Mouse (Mus musculus) erythroid progenitor cell, adult 5-6 weeks (primary cell): ENCODE data around the gene Tbc1d17. TPM values are rescaled to one million over a fixed set of nuclear protein-coding genes. Genes with fewer than 3 reads are reported as not detected.

Source experiments
- ATAC-seq: replicated peaks from 2 replicates; pipeline ENCODE4 v1.8.0; 2016; ENCODE audit warnings: moderate number of reproducible peaks, mild to moderate bottlenecking, moderate TSS enrichment, inconsistent platforms; ENCODE audit not compliant: poor library complexity, low FRiP score, severe bottlenecking
- total RNA-seq, 2 experiments: library from RNA; stranded (forward) in 1 of 2; stranded (reverse) in 1 of 2; fragments of 150-400 nt in 1 of 2; fragments of 186-747, 209-891 nt in 1 of 2; gene quantifications; 2 replicates each; pipeline versions ENCODE4 v1.2.3 to v1.2.4; 2015 to 2017; ENCODE audit warnings: low replicate concordance in 2 of 2

The Tbc1d17 gene
- total RNA-seq, 2 experiments from 2014 or later, result 18.0 to 58.3 TPM

DNA sequence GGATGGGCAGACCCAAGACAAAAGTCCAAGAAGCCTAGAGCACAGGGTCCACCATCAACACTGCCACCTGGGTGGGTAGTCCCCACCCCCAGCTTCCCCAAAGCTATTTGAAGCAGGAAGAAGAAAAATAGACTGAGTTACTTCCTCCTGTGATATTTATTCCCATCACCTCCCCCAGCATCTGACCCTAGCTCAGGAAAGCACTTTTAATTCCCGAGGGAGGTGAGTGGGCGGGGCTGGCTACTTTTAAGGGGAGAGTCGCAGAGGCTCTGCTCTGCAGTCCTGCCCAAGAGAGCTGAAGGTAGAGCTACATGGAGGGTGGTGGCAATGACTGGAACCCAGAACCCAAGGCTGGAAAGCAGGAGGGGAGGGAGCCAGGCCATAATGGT is 12.9 kb downstream of the Tbc1d17 start:
- no peak for ATAC-seq

DNA sequence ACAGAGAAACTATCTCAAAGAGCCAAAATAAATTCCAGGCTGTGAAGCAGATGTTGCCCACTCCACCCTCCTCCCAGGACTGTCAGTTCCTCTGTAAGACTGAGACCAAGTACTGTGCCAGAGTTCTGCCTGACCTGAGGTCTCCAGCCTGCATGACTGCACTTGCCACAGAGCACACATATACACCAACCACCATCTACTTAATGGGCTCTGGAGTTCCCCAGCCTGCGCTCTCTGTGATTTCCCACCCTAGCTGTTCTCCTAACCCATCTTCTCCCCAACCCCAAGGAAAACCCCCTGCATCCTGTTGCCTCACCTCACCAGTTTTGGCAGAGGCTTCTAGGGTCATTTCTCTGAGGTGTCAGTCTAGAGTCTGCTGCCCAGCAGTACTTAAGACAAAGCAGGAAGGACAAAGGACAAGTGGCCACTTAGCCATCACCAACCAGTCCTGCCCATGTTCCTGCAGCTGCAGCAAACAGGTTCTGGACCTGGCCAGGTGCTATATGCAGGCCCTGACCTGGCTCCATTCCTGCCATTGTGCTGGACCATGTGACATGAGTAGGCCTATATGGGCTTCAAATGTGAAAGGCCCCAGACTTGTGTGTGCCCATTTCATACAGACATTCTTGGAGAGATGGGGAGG is 13.4 kb downstream of the Tbc1d17 start:
- ATAC-seq, result no peak

DNA sequence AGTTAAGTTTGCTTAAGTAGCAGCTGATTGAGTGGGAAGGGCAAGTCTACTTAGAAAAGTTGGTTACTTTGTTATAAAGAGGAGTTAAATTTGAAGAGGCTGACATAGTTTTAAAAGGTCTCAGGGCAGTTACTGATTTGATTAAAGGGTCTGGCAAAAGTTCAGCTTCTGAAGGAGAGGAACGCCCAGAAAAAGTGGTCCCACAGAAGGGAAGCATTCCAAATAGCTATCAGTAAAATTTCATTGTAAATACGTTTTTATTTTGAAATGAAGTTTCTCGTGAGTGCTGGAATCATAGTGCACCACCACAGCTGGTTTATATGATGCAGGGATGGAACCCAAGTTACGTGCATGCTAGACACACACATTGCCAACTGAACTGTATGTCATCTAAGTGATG is 16.1 kb downstream of the Tbc1d17 start:
- no peak for ATAC-seq

DNA sequence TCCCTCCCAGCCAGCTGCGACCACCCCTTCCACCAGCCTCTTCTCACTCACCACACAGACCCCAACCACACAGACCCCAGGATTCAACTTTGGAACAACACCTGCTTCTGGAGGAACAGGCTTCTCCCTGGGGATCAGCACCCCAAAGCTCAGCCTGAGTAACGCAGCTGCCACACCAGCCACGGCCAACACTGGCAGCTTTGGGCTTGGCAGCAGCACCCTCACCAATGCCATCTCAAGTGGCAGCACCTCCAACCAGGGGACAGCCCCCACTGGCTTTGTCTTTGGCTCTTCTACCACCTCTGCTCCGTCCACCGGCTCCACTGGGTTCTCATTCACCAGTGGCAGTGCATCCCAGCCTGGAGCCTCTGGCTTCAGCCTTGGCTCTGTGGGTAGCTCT is 20.2 kb downstream of the Tbc1d17 start:
- ATAC-seq, result no peak

DNA sequence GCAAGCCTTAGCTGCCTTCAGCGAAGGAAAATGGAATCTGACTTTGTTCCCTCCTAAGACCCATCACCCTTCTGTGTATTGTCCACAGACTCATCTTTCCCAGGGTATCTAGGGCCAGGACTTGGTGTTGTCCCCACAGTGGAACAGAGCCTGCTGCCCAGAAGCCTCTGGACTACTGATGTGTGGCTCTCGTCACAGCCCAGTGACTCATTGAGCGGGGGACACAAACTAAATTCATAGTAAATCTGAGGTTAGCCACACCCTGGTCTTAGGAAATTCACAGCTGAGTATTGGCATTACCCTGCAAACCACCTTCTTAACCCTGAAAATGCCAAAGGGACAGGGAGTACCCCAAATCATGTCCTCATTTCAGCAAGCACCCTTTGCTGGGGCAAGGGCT is 22.1 kb downstream of the Tbc1d17 start:
- no peak for ATAC-seq

DNA sequence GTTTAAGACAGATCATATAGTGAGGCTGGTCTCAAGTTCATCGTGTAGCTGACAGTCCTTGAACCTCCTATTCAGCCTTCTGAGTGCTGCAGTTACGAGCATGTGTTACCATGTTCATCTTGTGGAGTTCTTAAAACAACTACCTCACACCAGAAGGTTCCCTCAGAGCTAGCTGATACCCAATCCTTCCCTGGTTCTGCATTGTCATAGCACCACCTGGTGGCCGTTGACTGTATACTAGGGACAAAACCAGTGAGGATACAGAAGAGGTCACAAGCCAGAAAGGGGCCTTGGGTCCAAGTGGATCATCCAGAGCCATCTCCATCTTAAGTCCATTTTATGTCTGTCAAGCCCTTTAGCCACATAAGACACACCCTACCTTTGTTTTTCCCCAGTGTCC is 24.0 kb downstream of the Tbc1d17 start:
- peak; percentile 68 for ATAC-seq

DNA sequence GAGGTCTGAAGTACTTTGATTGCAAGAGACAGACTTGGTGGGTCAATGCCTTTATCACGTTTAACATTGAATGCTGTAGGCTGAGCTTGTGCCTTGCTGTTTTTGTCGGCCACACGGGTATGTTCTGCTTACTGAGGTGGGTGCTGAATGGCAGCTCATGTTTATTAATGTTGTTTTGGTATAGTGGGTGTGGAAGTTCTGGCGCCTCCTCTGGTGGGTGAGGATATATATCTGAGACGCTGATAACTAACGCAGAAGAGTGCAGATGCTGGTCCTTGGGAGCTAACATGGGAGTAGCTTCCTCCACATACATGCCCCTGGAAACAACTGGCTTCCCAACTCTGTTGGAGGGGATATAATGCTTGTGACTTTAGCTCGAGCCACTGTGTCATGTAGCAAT is 25.5 kb downstream of the Tbc1d17 start:
- no peak for ATAC-seq

DNA sequence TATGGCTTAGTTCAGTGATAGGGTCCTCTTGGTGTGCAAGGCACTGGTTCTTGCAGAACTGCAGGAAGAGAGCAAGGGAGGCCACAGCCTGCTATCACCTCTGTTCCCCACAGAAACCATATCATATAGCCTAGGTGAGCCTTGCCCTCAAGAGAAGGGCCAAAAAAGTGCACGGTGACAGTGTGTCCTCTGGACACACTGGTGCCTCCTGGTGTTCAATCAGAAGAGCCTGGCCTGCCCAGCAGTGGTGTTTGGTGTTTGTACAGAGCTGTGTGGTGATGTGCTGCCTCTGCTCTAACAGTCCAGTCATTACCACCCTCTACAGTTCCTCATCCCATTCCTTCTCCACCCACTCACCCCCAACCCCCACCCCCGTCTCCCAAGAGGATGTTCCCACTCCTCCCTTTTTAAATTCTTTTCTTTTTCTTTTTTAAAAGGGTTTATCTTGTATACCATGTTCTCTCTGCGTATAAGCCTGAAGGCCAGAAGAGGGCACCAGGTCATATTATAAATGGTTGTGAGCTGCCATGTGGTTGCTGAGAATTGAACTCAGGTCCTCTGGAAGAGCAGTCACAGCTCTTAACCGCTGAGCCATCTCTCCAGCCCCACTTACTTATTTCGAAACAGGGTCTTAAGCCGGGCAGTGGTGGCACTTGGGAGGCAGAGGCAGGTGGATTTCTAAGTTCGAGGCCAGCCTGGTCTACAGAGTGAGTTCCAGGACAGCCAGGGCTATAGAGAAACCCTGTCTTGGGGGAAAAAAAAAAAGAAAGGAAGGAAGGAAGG is 27.0 kb downstream of the Tbc1d17 start:
- no peak for ATAC-seq

DNA sequence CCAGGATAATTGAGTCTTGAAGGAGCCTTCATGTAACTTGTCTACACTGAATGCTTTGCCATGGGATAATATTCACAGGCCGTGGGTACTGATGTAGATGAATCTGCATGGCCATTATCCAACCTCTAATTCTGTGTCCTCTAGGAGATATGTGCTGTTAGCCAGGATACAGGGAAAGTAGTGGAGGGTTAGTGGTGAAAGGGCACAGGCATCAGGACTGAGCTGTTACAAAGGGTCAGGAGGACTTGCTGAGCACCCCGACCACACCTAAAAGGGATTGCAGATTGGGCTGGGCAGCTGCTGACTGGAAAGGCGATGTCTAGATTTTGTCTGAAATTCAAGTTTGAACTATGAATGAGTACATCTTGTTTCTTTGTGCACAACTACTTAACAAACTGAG is 28.4 kb downstream of the Tbc1d17 start:
- no peak for ATAC-seq

DNA sequence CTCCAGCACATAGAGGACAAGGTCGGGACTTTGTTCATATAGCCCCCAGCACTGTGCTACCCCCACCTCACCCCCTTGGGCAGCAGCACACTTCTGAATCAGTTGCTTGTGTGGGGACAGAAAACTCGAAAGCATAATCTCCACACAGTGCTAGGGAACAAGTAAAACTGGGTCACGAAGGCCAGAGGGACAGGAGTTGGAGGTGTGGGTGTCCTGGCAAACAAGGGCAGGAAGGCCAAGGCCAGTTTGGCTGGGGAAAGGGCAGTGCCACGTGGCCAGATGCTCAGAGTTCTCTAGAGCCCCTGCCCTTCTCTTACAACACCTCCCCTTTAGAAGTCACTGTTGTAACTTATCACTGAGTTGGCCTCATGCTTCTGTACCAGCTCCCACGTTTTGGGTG is 29.0 kb downstream of the Tbc1d17 start:
- ATAC-seq, result no peak

DNA sequence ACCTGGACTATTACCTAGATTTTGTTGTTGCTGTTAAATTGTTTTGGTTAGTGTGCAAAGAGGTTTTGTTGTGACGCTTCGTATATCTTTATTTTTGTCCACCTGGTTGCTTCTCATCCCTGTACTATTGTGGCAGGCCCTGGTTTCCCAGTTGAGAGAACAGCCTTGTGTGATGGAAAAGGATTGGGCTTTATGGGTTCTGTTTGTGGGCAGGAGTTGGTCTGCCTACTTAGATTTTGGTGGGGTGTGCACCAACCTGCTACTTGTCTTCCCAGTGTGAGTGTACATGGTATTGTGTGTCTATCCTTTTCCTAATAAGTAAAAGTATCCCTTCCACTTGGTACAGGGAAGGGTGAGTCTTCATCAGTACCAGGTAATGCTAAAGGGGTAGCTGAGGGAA is 29.5 kb downstream of the Tbc1d17 start:
- no peak for ATAC-seq

DNA sequence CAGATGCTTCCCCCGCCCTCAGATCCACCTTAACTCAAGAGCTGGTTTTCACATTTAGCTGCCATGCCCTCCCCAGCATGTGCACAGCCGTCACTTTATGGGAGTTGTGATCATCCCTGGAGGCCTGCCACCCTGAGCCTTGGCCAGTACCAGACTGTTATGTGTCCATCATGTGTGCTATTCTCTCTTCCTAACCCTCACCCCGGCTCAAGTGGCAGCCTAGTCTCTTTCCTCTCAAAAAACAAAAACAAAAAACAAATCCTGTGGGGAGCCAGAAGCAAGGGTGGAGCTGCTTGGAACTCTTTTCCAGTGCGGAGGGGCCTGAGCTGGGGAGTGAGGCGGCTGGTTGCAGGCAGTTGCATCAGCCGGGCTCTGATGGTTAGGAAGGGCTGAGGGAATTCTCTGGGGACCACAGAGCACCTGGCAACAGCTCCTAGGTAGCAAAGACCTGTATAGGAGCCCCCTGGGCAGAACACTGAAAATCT is 30.1 kb downstream of the Tbc1d17 start:
- no peak for ATAC-seq

DNA sequence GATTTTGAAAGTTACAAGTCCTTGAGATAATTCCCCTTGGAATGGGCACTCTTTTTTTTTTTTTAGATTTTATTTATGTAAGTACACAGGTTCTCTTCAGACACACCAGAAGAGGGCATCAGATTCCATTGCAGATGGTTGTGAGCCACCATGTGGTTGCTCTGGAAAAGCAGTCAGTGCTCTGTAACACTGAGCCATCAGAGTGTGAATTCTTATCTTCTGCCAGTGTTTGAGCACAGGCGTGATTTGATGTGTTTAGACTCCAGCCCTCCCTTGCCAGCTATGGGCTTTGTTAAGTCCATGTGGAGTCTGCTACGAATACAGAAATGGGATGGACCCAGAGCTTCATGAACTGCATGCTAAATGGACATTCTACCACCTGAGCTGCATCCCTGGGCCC is 30.7 kb downstream of the Tbc1d17 start:
- no peak for ATAC-seq

DNA sequence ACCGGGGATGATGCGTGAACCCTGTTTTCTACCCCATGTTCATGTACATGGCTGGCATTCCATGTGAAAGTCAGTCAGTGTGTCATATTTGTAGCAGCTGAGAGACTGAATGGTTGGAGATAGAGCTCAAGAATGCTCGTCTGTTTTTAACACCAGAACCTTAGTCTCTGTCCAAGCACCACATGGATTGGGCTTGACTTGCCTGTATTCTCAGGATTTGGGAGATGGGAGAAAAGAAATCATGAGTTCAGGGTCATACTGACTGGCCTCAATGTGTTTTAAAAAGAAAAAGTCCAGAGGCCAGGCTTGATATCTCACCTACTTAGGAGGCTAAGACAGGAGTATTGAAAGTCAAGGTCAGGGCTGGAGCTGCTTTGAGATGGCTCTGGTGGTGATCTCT is 31.4 kb downstream of the Tbc1d17 start:
- no peak for ATAC-seq

DNA sequence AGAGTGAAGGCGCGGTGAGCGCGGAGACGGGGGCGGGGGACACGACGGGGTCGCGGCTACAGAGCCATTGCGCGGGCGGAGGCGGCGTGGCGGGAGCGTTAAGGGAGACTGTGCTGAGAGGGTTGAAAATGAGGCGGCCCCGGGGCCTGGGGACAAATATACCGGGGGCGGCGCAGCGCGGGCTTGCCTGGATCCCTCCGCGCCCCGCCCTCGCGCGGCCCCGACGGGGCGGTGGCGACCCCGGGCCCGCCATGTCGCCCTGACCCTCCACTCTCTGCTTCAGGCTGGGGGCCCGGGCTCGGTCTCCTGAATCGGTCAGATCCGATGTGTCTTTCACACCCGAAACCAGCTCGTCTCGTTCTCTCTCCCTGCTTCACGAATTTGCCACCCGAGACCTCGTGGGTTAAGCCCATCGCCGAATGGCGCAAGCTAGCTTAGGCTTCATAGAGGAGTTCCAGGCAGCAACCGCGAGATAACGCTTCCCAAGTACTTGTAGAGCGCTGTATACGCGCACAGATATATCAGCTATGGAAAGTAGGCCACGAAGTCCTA is 32.3 kb downstream of the Tbc1d17 start, which contains the start of gene Atf5:
TSS of gene Atf5 (minus strand) at position 189 of the 552 bp plus-strand sequence.
- ATAC-seq, result peak; percentile 44

DNA sequence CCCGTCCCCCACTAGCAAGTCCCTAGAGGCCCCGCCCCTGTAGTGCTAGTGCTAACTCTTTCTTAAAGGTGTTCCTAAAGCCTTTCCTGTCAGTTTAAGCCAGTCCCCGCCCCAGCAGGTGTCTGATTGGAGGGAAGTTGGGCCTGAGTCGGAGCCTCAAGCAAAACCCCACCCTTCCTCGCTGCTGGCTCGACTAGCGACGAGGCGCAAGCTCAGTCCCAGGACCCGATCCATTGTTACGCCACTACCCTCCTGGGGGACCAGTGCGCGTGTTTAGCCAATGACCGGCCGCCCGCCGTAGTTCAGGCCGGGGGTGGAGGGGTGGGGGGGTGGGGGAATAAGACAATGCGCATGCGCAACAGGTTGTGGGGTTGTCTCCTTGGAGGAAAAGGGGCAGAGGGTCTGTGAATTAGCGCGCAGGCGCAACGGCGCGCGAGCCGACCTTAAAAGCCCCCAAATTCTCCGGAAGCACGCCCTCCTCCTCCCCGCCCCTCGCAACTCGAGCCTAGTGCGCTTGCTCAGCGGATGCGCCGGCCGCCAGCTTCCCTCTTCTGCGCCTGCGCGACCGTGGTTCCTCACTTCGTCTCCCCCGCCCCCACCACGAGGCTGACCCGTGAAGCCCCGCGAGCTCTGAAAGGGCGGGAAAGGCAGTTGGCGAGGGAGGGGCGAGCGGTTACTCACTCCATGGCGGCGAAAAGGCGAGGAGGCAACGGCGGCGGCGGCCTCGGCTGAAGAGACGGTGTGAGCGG is 33.0 kb downstream of the Tbc1d17 start, which contains the start of the genes Nup62 and Il4i1:
TSS of gene Nup62 (plus strand) at position 368 of the 749 bp plus-strand sequence.
TSS of gene Il4i1 (plus strand) at position 667 of the 749 bp plus-strand sequence.
- ATAC-seq, result peak; percentile 90

DNA sequence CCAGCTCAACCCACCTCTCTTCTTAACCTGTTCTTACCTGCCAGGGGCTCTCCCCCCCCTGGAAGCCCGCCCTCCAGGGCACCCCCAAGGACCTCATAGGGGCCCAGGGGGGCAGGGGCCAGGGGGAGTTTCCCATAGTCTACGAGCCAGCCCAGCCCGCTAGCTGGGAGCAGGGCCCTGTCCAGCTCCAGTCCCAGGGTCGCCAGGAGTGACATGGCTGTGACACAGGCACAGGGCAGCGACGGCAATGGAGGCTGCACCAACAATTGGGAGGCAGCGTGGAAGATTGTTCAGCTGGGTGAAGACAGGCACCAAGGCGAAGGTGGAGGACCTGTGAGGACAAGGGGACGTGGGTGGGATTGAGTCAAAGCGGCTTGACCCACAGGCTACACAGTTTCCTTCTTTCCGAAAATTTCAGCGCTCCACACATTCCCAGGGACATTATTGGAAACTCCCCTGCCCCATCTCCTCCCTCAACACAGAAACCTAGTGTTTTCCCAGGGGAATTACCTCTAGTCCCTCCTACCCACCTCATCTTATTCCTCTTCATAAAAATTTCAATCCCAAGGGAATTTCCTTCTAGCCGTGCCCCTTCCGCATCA is 33.8 kb downstream of the Tbc1d17 start:
- no peak for ATAC-seq

DNA sequence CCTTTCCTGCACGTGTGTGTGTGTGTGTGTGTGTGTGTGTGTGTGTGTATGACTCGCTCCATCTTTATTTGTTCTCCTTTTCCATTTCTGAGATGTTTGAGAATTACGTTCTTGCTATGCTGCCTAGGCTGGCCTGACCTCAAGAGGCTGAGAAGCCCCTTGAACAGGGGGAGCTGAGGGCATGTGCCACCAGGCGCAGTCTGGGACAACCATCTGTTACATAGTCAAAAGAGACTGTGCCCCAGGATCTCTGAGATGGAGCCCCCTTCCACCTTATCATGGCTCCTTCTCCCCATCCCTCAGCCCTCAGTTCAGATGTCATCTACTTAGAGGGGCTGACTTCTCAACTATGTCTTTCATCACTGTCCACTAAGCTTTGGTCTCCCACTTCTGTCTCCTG is 34.5 kb downstream of the Tbc1d17 start:
- no peak for ATAC-seq

DNA sequence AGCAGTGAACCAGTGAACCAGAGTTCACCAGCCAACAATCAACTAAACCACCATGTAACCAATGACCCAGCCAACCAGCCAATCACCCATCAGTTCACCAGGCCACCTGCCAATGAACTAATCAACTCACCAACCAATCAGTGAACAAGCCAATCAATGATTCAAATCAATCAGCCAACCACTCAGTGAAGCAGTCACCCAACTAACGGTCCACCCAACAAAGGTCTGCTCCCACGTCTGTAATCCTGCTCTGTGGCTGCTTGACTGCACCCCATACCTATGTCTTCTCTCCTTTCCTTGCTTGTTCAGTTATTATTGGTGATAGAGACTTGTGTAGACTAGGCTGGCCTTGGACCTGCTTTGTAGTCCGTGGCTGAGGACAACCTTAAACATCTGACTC is 34.9 kb downstream of the Tbc1d17 start:
- no peak for ATAC-seq
